Mouse (Mus musculus) embryonic fibroblast, embryonic 13.5 days (primary cell): Measurements from ENCODE around the gene Gm43517. TPM values are rescaled to one million over a fixed set of nuclear protein-coding genes. Genes with fewer than 3 reads are reported as not detected.

Experiments
- H3K27ac ChIP-seq: 2 replicates; pipeline ENCODE4 v1.5.1; 2012; ENCODE audit warnings: low read length, control low read depth, inconsistent platforms; ENCODE audit not compliant: insufficient read depth
- H3K4me1 ChIP-seq: 2 replicates; pipeline ENCODE4 v1.6.1; 2011; ENCODE audit warnings: low read length; ENCODE audit not compliant: control insufficient read depth, insufficient read depth
- H3K4me3 ChIP-seq: 2 replicates; pipeline ENCODE4 v1.5.1; 2011; ENCODE audit warnings: mild to moderate bottlenecking, control low read depth, low read length; ENCODE audit not compliant: insufficient read depth
- CTCF ChIP-seq: IDR thresholded peaks from 2 replicates; pipeline ENCODE4 v1.5.1; 2011; ENCODE audit warnings: mild to moderate bottlenecking, control low read depth, low read length, moderate library complexity, borderline replicate concordance; ENCODE audit not compliant: insufficient read depth
- POLR2A ChIP-seq: IDR thresholded peaks from 2 replicates; pipeline ENCODE4 v1.6.1; 2011; ENCODE audit warnings: low read depth, mild to moderate bottlenecking, control low read depth, low read length, moderate library complexity
- polyA plus RNA-seq: library from polyadenylated mRNA; stranded (reverse); fragments of >200 nt; gene quantifications from 2 replicates; pipeline ENCODE4 v1.2.4, GENCODE M21; 2011; ENCODE audit warnings: low read depth; ENCODE audit not compliant: missing spikeins, insufficient read length

The Gm43517 gene
- polyA plus RNA-seq, 1 experiment, result 0.16 TPM

GRCm38 (mm10) chr12:49400853-49401118 is 15.8 kb downstream of the Gm43517 start:
- Histone ChIP-seq H3K4me1 (no peaks in the 10 kb centered on the region), H3K4me3 (peak overlapping the region; percentile 42; the same call in 1 of the 2 replicates), H3K27ac (peak overlapping the region; percentile 42; the same call in 1 of the 2 replicates)
- TF ChIP-seq POLR2A (no peak; the same call in 1 of the 2 replicates), CTCF (no peak)

- TF ChIP-seq CTCF (no peak), POLR2A (0 out of 2 replicates have a peak, but pooled peaks have one; percentile 32)
- peak overlapping the region; percentile 42 for H3K4me3 ChIP-seq
- no peaks in the 10 kb centered on the region for H3K4me1 ChIP-seq
- peak overlapping the region; percentile 56; the same call in 1 of the 2 replicates for H3K27ac ChIP-seq
These were observed 16.3 kb downstream of the Gm43517 start for GRCm38 (mm10) chr12:49401119-49401795.

DNA sequence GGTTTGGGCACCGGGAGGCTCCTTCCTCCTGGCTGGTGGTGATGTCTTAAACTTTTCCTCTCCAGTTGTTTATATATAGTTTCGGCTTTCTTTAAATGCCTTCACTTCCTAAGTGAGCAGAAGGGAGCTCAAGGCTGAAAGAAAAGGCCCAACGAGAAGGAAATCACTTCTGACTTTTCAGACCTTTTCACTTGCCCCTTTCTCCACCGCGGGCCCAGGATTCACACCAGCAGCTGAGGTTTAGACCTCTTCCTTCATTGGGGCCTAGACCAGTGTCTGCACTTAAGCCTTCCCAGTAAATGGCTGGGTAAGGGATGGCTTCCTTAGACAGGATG is 16.8 kb downstream of the Gm43517 start:
- peak overlapping the region; percentile 42 for H3K4me3 ChIP-seq

GRCm38 (mm10) chr12:49409833-49410232 is 24.9 kb downstream of the Gm43517 start:
- TF ChIP-seq POLR2A (no peak), CTCF (no peak)
- H3K27ac ChIP-seq, result no peak overlapping the region
- no peak overlapping the region for H3K4me3 ChIP-seq
- no peaks in the 10 kb centered on the region for H3K4me1 ChIP-seq

More for the DNA sequence above, 16.8 kb downstream of the Gm43517 start:
- Histone ChIP-seq H3K27ac (no peak overlapping the region), H3K4me1 (no peaks in the 10 kb centered on the region)
- TF ChIP-seq CTCF (no peak), POLR2A (no peak)

GRCm38 (mm10) chr12:49417963-49418362 is 33.0 kb downstream of the Gm43517 start:
- no peak overlapping the region for H3K27ac ChIP-seq
- H3K4me1 ChIP-seq, result no peaks in the 10 kb centered on the region
- TF ChIP-seq POLR2A (no peak), CTCF (no peak)
- no peak overlapping the region for H3K4me3 ChIP-seq

Other genes starting within 250 kb of the Gm43517 start
- gene Foxg1, start 2.5 kb upstream of the Gm43517 start, polyA plus RNA-seq, result 3.7 and 13.9 TPM in 2 replicates